Mouse (Mus musculus) spleen, adult 2 months (tissue): ENCODE measurements around the gene Klc1.

Source experiments
- CTCF ChIP-seq: fragments of 200-500 bp; IDR thresholded peaks from 2 replicates; pipeline ENCODE4 v1.5.1; 2011; ENCODE audit warnings: mild to moderate bottlenecking, inconsistent platforms; ENCODE audit not compliant: insufficient read depth, insufficient read length, insufficient replicate concordance; ENCODE audit errors: extremely low read depth
- POLR2A ChIP-seq: fragments of 200-500 bp; IDR thresholded peaks from 2 replicates; pipeline ENCODE4 v1.6.1; 2011; ENCODE audit warnings: low read depth, low read length, inconsistent platforms

DNA sequence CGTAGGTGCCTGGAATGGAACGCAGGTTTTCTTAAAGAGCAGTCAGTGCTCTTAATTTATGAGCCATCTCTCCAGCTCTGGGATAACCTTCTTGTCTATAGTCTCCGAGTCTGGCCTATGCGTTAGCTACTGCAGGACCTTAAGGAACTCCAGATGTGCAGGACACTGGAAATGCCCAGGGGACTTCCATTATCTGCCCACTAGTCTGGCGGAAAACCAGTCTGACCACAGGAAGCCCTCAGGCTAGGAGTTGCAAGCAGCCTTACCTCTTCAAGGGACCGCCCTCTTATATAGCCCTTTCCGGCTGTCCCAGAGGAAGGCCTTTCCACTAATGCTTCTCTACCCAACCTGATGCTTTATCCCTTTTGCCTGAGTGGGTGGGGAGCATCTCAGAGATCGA, 17.3 kb upstream of the Klc1 start:
- TF ChIP-seq POLR2A = no peak
- no peak for TF ChIP-seq CTCF
